Mouse (Mus musculus) adrenal gland, adult 2 months (tissue): ENCODE results near the gene Ncor2. TPM values are rescaled to one million over a fixed set of nuclear protein-coding genes. Genes with fewer than 3 reads are reported as not detected.
"Not testable (repeated sequence)": the region's sequence is repeated elsewhere in the genome, so short reads cannot be mapped to it uniquely, and the experiment has no call there.

Source experiments
- DNase-seq: peaks from one replicate; pipeline ENCODE4 v3.0.0; 2021
- long read RNA-seq: library from polyadenylated mRNA; stranded (forward); transcript quantifications from one replicate; pipeline ENCODE4 v2.0.0, GENCODE M21; 2021
- polyA plus RNA-seq: library from polyadenylated mRNA; depleted of rRNA; stranded (reverse); fragments of >200 nt; gene quantifications from 2 replicates; pipeline ENCODE4 v1.2.3, GENCODE M21; 2012; rRNA removed
- total RNA-seq, 2 experiments: library from RNA; stranded (reverse); gene quantifications; 2 replicates each; pipeline ENCODE4 v1.2.3; 2021

Gene Ncor2
- total RNA-seq (100 to 1,000 TPM; 149 to 340 TPM), polyA plus RNA-seq (183 and 229 TPM in 2 replicates)
- long read RNA-seq, partial matches to known transcripts, result 10 of 21 reads
- long read RNA-seq, other reads (novel, unspliced or antisense), result 11 of 21 reads

- DNase-seq, result peak; percentile 90
Measured at GRCm38 (mm10) chr5:125179007-125179734, at the start of gene Ncor2. Gene Ncor2, minus strand, starts transcription at chr5:125179219.

DNA sequence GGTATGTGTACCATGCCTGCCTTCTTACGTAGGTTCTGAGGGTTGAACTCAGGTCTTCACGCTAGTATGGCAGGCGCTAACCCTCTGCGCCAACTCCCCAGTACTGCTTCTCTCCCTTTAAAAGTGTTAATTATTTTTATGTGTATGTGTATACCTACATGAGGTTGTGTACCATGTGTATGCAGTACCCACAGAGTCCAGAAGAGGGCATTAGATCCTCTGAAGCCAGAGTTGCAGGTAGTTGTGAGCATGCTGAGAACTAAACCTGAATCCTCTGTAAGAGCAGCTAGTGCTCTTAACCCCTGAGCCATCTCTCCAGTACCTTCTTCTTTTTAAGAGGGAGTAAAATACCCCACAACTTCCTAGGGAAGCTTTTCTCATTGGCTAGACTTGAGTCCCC, 48.7 kb upstream of the Ncor2 start:
- no peak for DNase-seq

- DNase-seq, result peak; percentile 70
Measured at GRCm38 (mm10) chr5:125226229-125226634, 47.2 kb upstream of the Ncor2 start.

DNA sequence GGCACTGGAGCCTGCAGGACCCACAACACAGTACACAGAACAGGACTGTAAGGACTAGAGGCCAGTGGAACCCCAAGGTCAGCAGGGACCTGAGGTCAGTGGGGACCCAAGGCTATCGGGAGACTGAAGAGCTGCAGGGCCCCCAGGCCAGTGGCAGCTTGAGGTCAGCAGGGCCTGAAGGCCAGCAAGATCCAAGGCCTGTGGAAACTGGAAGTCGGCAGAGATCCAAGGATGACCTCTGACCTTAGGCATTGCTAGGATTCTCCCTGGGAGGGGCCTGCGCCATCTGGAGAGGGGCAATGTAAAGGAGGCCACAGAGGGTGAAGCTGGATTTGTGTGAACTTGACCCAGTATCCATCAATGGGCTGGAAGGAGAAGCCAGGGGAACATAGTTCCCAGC, 45.9 kb upstream of the Ncor2 start:
- DNase-seq, result peak; percentile 65

GRCm38 (mm10) chr5:125223961-125224360, 44.9 kb upstream of the Ncor2 start:
- no peak for DNase-seq

- no peak for DNase-seq
Measured at GRCm38 (mm10) chr5:125222706-125223105, 43.7 kb upstream of the Ncor2 start.

GRCm38 (mm10) chr5:125221868-125222267, 42.8 kb upstream of the Ncor2 start:
- peak; percentile 92 for DNase-seq

DNA sequence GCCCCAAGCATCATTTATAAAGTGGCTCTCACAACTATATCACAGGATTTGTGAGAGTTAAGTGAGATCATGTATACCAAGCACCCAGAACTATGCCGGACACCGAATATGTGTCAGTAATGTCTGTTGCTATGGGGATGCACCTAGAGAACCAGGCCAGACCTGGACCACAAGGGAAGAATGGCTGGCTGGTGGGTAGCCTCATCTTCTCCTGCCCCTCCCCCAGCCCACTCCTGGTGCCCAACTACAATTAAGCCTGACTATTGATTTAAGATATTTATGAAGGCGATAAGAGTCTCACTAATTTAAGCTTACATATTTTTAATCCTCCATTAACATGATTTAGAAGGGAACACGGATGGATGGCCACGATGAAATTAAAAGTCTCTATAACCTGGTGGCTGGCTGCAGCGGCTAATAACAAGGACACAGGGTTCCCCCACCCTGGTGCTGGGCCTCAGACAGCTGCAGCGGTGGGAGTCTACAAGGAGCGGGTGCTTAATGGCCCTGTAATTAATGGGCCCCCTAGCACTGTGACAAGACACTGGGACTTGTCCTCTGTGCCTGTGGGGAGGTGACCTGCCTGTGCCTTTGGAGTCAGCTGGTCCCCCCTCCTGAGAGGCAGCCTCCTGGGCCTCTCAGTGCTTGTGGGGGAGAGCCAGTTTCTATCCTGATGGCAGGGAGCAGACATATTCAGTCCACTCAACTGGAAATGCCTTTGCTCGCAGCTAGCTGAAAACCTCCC, 38.6 kb upstream of the Ncor2 start:
- DNase-seq, result no peak

- DNase-seq, result peak; percentile 67
Measured at GRCm38 (mm10) chr5:125215930-125216459, 37.0 kb upstream of the Ncor2 start.

GRCm38 (mm10) chr5:125215346-125215929, 36.4 kb upstream of the Ncor2 start:
- DNase-seq, result peak; percentile 89

DNA sequence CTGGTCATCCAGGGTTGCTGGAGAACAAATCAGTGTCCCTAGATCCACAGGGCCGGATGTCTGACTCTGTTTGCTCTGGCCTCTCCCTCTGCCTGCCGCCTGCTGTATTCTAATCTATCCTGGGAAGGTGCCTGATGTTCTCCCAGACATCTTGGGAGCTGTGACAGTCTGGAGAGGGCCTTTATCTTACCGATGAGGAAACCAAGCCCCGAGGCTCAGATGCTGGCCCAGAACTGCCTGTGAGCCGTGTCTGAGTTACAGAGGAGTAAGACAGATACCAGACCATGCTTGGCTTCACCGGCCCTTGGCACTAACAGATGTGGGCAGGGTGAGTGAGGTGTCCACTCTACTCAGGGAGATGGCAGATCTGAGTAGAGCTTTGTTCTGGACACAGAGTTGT, 35.0 kb upstream of the Ncor2 start:
- no peak for DNase-seq

DNA sequence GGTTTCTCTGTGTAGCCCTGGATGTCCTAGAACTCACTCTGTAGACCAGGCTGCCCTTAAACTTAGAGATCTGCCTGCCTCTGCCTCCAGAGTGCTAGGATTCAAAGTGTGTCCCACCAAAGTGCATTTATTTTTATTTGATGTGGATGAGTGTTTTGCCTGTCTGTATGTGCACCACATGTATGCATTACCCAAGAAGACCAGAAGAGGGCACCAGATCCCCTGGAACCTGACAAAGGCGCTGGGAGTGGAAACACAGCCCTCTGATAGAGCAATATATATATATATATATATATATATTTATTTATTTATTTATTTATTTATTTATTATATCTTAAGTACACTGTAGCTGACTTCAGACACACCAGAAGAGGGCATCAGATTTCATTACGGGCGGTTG, 25.9 kb upstream of the Ncor2 start:
- not testable (repeated sequence) for DNase-seq

DNA sequence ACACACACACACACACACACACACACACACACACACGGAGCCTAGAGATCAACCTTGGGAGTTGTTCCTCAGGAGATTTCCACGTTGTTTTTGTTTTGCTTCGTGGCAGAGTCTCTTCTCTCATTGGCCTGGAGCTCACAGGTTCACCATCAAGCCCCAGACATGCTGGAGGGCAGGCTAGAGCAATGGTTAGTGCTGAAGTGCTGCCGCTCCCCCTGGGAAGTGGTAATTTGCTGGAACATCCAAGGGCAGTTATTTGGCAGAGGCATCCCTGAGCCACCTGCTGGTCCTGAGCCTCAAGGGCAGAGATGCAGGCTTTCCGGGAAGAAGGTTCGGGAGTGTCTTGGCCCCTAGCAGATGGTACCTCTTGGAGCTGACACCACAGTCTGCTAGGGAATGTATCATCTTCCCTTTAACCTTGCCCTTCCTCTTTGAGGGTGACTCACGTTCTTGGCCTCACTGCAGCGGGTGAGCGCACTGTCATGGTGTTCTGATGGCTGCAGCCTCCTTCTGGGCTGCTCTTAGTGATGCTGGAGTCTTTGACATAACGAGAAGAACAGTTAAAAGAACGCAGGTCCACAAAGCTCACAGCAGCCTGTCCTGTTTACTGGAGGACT, 25.3 kb upstream of the Ncor2 start:
- DNase-seq, result peak; percentile 84

DNA sequence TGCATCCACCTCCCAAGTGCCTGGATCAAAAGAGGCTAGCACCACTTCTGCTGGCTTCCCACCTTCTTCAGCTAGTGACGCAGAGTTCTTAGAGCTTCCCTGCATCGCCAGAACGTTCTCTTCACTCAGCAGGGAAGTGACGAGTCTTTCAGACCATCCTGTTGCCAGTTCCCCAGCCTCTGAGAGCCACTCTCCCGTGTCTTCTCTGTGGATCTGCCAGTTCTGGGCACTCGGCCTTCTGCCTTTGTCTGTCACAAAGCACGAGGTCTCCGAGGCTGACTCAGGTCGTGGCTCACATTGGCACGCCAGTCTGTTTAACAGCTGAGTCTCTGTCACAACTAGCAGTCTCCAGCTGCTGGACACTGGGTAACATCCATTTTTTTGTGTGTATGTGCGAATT, 24.7 kb upstream of the Ncor2 start:
- peak; percentile 87 for DNase-seq

- DNase-seq, result peak; percentile 92
Measured at GRCm38 (mm10) chr5:125203099-125203498, 24.1 kb upstream of the Ncor2 start.

DNA sequence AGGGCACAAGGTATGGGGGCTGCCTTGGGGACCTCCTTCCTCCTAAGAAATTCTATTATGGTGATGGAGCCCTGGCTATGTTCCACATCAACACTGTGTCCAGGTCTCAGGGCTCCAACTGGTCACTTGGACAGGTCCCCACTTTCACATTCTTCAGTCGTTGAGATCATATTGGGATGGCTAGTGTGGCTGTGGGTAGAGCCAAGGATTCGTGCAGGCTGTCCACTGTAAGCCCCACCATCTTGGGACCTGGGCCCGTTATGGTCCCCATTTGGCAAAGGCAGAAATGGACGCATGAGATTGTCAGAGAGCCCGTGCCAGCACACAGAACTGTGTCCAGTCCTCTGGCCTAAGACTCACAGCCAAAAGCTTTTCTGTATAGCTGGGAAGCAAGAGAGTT, 23.1 kb upstream of the Ncor2 start:
- no peak for DNase-seq

DNA sequence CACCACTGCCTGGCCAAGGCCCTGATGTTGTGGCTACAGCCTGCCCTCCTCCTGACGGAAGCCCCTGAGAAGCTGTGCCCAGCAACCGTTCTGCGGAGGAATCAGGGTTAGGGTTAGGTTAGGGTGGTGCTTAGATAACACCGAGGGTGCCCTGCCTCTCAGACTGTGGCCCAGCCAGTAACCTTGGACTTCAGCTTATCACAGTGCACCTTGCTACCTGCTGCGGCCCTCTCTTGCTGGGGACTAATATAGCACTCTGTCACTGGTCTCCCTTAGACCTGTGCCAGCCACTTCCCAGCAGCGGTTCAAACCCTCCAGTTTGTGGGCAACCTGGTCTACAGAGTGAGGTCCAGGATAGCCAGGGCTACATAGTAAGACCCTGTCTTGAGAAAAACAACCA, 20.1 kb upstream of the Ncor2 start:
- no peak for DNase-seq

GRCm38 (mm10) chr5:125197325-125197724, 18.3 kb upstream of the Ncor2 start:
- not testable (repeated sequence) for DNase-seq

DNA sequence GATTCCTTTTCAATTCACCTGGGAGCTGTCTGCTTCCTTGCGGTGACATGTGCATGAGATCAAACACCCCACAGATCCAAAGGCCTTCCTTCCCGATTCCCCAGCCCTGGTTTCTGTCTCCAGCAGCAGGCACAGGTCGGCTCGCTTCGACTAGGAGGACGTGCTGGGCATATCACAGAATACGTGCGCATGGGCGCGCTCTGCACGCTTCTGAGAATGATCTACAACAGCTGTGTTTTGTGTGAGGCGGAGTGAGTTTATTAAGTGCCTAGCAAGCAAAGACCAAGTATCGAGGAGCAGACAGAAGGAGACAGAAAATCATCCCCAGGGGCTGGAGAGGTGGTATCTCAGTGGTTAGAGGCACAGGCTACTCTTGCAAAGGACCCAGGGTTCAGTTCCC, 17.0 kb upstream of the Ncor2 start:
- no peak for DNase-seq

GRCm38 (mm10) chr5:125195142-125195541, 16.1 kb upstream of the Ncor2 start:
- DNase-seq, result no peak

DNA sequence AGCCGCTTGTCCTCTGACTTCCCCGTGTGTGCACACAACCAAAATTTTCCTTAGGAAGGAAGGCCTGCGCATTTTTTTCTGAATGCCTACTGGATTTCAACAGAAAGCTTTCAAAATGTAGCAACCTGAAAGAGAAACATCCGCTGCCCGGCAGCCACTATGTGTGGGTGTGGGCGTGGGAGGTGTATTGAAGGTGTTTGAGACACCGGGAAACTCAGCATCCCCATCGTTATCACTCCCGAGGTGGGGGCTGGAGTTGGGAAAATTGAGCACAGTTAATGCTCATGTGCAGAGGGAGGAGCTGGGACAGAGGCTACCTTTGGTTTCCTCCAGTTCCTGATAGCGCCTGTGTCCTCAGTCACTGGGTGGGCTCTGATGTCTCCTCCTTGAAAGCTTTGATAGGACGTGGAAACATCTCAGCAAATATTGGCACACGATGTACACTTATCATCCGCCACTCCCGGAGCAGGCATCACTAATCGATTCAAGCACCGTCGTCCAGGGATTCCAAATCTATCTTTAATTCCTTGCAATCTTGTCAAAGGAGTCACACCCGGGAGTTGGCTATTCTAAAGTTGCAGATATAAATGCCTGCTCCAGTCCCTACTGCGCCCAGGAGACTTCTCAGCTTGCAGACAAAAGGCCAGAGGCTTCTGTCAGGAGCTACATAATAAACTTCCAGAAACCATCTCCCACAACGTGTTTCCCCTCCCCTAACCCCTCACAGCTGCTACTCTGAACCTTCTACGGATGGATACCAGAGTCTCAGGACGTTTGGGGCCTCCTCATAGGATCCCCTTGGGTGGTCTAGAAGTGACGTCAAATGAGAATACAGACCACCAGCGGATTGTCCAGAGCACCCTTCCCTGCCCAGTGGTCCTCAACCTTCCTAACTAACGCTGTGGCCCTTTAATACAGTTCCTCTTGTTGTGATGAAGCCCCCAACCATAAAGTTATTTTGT, 14.7 kb upstream of the Ncor2 start:
- DNase-seq, result no peak
